Mouse (Mus musculus) fat pad, adult 2 months (tissue): Measurements from ENCODE around the gene Mrpl24.
A peak's percentile ranks its signal among the peaks of the same experiment; 100 is the strongest.
"Not testable (repeated sequence)": the region's sequence is repeated elsewhere in the genome, so short reads cannot be mapped to it uniquely, and the experiment has no call there.

Experiments
- DNase-seq: peaks from one replicate; pipeline ENCODE4 v3.0.0-alpha.2; 2011; ENCODE audit warnings: low read depth, low spot score; ENCODE audit errors: extremely low read depth

Mrpl24 gene

DNA sequence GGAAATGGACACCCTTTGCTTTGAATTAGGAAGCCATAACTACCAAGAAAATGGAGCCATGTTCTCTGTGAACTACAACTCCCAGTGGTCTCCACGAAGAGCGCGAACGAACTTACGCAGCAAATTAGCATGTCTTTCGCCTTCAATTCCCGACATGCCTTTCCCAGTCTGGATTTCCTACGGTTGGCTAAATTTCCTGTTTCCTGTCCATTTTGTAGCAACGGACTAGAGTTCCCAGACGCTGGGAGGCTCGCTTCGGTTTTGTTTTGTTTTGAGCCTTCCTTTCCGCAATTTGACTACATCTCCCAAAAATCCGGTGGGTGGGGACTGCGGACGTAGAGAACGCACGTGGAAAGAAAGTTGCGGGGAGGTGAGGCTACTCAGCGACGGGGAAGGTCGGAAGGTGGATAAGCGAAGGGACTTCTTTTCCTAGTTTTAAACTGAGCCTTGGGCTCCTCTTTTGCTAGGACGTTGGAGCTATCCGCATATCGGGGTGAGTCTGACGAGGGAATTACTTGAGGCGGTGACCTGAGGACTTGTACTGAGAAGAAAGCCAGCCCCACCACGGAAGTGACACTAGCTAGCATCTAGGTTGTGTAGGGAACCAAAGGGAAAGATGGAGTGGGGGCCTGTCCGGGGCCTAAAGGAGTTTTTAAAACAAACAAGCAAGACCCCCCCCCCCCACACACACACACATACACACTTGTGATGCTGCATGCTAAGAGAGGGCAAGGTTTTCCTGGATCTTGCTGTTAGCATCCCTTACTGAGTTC is at the start of gene Mrpl24:
Mrpl24 (plus strand) TSS at position 171 of the 773 bp plus-strand sequence.
- peak; percentile 78 for DNase-seq

DNA sequence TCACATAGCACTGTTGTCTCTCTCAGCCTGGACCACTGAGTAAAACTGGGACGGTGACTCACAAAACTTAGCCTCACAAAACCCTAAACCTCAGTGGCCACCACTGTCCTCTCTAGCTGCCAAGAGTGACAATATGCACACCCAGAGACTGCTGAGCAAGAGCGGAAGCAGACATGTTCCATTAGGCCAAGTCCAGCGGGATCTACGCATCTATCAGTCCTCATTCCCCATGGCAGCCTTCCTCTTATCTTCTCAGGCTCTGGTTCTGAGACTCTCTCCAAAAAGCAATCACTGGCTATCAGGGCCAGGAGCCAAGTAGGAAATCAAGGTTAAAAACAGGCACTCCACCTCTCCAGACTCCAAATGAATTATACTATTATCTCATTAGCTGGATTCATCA is 41.6 kb upstream of the Mrpl24 start:
- DNase-seq, result no peak

DNA sequence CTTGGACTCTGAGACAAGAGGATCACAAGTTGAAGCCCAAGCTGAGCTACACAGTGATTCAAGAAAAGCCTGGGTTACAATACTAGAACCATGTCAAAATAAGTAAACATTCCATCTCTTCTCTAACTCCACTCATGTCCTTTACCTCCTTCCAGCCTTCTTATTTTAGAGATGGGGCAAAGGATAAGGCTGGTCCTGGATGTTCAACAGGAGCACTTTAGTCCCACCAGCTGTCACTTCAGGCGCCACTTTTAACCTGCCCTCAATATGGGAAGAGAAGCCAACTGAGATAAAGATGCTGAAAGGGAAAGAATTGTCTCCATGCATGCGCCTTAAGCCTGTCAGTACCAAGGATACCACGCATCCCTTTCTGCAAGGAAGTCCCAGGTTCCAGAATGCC is 35.0 kb upstream of the Mrpl24 start:
- DNase-seq, result no peak

DNA sequence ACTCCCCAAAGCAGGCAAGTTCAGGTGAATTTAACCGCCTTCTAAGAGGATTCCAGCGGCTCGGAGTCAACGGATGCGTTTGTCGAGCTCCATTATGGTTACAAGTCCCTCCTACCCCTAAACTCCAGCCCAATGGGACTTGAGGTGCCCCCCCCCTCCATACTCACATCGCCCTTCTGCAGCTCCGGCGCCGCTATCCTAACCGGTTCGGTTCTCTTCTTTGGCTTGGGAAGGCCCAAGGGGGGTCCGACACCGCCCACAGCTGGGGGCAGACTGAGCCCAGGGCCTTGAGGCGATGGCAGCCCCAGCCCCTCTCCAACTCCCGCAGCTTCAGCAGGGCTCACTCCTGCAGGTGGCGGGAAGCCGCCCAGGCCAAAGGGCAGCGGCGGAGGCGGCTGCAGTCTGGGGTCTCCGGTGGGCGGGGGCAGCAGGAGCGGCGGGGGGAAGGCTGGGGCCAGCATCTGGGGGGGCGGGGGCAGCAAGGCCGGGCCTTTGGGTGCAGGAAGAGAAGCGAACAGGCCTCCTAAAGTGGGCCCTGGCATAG is 34.5 kb upstream of the Mrpl24 start:
- no peak for DNase-seq

DNA sequence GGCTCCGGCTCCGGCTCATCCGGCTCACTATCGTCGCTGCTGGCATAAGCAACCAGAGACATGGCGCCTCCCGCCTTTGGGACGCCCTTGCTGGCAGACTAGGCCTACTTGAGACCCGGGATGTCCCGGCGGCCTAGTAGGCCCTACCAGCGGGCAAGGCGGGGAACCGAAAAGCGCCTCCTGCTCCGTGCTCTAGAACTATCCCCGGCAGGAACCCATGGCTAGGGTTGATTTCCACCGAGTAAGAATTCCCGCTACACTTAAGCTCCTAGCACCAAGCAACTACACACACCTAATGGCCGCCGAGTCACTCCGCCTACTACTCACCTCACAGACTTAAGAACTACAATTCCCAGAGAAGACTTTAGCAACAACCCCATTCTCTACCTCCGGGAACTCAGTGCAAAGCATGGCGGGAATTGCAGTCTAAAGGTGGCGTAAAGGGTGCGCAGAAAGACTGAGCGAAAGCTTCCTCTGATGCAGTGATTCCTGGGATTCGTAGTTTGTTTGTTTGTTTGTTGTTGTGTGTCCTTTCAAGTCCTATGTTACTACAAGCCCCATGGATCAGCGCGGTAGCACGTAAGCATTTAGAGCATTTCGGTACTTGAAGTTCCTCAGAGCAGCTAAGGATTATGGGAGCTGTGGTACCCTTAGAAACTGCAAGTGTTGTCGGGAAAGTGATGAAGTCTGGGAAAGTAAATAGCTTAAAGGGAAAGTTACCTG is 33.9 kb upstream of the Mrpl24 start, which contains the start of gene Prcc:
Prcc (minus strand) TSS at position 328 of the 723 bp plus-strand sequence.
- DNase-seq, result peak; percentile 100

DNA sequence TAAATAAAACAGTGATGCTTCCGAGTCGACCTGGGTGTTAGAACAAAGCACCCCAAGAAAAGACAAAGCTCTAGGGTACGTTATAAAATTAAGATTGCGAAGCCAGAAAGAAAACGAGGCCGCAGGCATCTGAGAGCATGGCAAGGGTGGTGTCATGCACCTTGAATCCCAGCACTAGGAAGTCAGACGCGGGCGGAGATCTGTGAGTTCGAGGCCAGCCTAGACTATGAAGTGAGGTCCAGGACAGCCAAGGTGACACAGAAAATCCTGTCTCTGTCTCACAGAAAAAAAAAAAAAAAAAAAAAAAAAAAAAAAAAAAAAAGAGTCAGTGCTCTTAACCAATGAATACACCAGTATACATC is 33.3 kb upstream of the Mrpl24 start:
- no peak for DNase-seq

DNA sequence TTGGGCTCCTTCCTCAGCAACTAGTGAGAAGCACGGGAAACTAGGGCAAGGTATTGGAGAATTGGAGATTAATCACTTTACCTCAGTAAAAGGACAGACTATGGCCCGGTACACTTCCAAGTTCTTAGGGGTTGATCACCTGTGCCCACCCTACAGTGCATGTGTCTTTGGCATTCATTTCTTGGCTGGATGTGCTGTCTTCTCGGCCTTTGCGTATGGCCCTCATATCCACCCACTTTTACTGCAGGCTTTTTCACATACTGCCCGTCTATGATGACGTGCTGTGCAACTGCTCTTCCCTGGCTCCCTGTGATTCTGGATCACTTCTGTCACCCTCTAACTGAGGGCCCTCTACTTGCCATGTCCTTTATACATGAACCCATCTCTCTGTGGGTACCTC is 32.9 kb upstream of the Mrpl24 start:
- no peak for DNase-seq

- DNase-seq, result not testable (repeated sequence)
Measured at GRCm38 (mm10) chr3:87887400-87887799, 31.9 kb upstream of the Mrpl24 start.

DNA sequence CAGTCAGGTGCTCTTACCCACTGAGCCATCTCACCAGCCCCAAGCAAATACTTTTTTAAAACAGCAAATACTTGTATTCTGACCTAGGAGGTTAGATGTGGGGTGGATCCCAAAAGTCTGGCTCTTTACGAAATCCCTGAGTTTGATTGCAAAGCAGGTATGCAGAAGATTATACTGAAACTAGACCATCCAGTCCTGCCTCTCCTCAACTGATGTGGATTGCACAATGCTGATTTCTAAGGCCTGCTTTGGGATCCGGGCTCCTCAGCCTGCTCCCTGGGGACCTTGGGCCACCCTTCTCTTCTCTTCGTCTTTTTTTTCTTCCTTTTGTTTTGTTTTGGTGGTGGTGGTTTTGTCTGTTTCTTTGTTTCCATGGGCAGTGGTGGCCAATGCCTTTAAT is 27.8 kb upstream of the Mrpl24 start:
- DNase-seq, result peak; percentile 64

DNA sequence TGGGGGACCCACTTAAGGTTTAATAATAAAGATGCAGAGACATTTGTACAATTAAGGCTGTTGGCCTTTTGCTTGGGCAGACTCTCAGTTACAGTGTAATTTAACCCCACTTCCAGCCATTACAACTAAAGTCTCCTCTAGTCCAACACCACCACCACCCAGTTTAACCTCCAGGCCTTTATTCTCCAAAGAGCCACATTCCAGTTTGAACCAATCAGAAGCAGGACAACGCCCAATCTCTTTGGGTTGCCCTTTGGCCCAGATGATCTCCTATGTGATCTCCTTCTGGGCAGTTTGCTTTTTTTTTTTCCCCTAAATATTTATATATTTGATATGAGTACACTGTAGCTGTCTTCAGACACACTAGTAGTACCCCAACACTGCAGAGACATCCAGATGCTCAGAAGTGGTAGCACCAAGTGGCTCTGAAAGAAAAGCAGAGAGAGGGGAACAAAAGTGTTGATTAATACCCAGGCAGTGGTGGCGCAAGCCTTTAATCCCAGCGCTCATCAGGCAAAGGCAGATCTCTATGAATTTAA is 25.9 kb upstream of the Mrpl24 start:
- no peak for DNase-seq

- no peak for DNase-seq
Measured at GRCm38 (mm10) chr3:87899266-87899665, 20.0 kb upstream of the Mrpl24 start.

DNA sequence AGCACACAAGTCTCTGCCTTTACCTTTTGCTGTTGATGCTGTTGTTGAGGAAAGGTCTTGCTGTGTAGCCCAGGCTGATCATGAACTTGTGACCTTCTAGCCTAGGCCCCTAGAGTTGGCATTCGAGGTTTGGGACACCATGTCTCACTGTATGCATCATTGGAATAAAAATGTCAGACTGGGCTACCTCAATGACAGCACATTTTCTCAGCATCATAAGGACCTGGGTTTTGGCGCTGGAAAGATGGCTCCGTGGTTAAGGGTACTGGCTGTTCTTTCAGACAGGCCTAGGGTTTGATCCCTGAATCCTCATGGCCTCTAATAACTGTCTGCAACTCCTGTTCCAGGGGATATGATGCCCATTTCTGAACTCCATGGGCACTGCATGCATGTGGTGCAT is 19.5 kb upstream of the Mrpl24 start:
- no peak for DNase-seq

GRCm38 (mm10) chr3:87901036-87901624 is 18.2 kb upstream of the Mrpl24 start:
- DNase-seq, result no peak

GRCm38 (mm10) chr3:87901959-87902358 is 17.3 kb upstream of the Mrpl24 start:
- not testable (repeated sequence) for DNase-seq

DNA sequence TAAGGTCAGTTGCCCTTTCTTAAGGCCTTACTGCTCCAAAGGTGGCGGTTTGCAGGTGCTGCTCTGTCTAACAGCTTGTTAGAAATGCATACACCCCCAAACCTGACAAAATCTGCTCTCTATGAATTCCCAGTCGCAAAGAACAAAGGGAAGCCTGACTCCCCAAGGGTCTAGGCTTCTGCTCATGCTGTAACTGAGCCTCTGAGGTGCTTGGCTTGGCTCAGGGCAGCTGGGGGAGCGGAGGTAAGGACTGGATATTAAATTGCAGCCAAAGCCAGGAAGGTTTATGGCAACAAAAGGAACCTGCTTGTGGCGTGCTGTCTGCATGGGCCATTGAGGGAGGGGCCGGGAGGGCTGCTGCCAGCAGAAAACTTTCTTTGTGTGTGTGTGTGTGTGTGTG is 15.5 kb upstream of the Mrpl24 start:
- no peak for DNase-seq

DNA sequence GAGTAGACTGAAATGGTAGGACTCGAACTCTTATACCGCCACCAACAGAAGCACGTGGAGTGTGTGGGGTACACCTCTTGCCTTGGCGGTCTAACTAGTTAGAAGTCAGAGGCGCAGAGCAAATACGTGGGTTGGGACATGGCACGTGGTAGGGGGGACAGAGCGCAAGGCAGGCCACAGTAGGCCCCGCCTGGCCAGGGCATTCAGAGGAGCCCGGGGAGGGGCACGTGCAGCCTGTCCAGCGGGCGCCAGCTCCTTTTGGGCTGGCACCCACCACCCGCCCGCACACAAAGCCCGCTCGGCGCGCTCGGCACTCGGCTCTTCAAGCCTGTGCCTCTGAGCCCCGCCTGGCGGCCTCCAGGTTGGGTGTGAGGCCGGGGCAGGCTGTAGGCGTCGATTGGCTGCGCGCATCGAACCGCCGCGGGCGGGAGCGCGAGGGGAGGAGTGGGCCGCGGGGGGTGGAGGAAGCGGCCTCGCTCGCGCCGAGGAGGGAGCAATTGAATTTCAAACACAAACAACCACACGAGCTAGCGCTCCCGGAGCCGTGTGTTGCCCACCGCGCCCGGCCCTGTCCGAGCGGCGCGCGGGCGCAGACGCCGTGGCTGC is 13.3 kb upstream of the Mrpl24 start, which contains the start of gene Hdgf:
Hdgf (plus strand) TSS at position 442 of the 606 bp plus-strand sequence.
- DNase-seq, result no peak

DNA sequence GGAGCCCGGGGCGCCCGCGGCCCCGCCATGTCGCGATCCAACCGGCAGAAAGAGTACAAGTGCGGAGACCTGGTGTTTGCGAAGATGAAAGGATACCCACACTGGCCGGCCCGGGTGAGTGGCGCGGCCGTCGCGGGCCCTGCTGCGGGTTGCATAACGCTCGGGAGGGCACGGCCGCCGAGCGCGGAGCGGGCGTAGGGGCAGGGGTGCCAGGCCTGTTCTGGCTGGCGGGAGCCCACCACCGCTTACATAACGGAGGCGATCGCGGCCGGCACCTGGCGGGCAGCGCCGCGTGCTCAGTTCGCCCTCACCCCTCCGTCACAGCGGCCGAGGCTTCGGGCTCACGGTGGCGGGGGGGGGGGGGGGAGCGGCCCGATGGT is 12.7 kb upstream of the Mrpl24 start:
- DNase-seq, result no peak

DNA sequence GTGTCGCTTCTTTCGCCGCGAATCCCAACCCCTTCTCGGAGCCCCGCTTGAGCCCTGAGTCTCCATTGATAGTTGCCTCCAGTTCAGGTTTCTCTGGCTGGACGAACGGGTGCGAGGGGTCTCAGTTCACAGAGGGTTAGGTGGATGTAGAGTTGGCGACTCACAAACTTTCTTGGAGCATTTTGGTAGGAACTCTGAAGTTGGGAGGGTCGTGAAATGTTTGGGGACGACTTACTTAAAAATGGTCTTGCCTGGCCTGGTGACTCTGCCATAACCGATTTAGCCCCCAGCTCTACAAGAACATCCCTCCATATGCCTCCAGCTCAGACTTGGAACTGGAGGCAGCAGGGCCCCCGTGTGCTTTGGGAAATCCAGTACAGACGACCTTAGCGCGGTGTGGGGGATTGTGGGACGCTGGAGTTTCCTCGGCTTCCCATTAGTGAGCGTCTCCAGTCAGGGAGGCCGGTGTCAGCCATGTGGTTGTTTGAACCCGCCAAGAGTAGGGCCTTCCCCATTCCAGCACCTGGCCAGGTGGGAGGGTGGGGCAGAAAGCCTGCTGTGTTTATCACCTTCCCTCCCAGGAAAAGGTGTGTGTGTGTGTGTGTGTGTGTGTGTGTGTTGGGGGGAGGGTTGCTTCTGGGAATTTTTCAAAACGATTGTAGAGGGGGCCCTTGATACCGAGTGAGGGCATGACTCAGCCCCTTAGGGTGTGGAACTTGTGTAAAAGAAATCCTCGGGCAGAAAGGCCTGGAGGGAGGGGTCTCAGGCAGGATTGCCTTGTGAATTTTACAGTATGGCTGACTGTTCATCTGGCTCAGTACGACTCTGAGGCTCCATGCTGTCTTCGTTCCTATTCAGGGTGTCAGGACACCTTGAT is 12.1 kb upstream of the Mrpl24 start:
- no peak for DNase-seq

GRCm38 (mm10) chr3:87907906-87908305 is 11.4 kb upstream of the Mrpl24 start:
- no peak for DNase-seq

DNA sequence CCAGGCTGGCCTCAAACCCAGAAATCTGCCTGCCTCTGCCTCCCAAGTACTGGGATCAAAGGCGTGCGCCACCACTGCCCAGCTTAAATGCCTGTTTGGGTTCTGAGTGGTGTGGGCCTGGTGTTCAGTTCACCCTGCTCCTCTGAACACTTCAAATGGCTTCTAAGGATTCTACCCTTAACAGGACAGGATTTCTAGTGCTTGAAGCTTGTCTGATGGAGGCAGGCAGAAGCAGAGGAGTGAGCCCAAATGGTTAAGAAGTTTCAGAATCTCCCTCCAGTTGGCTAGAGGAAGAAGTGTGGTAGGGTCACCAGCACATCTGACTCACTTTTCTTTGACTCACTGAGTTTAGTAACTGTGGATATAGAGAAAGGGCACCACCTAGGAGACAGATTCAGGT is 9.9 kb upstream of the Mrpl24 start:
- DNase-seq, result no peak
